Mouse (Mus musculus) cerebellum, postnatal 10 days (tissue): ENCODE measurements around the gene Lenep.

Experiments used
- DNase-seq, 2 experiments: peaks; one replicate each; pipeline ENCODE4 v3.0.0; 2021; ENCODE audit warnings: mixed read lengths in 2 of 2

Lenep gene

DNA sequence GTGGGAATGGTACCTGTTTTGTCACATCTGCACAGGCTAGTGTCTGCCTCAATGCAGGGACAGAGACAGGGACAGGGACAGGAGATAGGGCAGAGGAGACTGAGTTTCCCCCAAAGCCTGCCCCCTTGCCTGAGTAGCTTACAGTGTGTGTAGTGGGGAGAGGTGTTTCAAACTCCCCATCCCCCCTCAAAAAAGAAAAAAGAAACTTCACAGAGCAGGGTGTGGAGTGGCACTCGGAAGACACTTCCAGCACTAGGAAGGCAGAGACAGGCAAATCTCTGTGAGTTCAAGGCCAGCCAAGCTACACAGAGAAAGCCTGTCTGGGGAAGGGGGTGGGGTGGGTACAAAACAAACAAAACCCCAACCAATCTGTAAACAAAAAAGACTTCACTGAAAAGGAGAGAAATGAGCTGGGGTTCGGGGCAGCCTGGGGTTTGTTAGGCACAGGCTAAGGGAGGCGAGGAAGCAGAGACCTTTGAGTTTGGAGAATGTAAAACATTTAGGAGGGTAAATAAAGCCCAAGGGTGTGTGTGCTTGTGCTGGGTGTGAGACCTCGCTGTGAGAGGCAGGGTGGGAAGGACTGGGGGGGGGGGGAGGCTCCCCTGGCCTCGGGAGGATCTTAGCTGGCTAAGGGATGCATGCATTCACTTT lies 28.9 kb downstream of the Lenep start:
- DNase-seq, result no peak

DNA sequence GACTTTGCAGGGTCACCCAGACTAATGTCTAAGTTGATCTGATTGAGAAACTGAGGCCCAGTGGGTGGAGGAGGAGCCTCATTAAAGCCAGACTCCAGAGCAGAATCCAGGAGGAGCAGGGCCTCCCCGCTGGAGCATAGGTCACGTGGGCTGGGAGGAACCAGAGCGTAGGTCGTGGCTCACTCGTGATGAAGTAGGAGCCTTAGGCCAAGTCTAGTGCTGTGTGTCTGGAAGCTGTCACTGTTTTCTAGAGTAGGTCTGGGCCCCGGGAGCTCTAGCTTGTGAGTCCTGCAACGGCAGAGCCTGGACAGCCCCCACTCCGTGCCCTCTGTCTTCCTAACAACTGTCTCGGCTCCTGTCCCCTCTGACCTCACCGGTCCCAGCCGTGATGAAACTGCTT lies 35.3 kb downstream of the Lenep start:
- DNase-seq, result no peak

DNA sequence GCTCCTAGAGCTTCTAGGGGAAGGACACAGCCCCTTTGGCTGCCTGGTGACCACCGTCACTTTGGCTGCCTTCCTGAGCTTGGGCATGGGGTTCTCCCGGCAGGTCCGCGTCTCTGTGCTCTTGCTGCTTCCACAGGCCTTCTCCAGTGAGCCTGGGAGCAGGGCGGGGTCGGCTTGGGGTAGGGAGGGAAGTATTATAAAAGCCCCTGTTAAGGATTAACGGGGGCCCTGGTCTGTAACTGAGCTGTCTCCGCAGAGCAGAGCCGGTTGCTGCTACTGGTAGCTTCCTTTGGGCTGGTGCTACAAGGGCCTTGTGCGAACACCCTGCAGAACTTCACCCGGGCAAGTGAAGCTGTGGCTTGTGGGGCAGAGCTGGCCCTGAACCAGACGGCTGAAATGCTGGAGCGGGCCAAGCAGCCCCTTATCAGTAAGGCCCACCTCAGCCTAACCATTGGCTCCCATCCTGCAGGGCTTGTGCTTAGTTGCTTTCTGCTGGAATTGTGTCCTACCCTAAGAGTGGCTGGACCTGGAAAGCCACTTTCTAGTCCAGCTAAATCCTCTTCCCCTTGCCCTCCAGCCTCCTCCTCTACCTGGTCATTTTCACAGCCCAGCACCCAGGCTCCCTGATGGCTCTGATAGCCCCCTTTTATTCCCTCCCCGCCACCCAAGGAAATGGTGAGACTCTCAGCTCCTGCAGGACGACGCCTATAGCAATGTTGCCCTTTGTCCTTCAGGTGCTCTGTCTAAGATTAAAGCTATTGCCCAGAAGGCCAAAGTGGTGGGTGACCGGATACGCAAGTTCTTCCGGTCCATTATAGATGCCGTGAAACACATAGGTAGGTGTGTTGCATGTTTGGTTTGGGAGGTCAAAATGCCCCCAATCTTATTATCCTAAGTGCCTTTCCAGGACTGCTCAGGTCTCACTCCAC lies 36.8 kb downstream of the Lenep start:
- no peak for DNase-seq

DNA sequence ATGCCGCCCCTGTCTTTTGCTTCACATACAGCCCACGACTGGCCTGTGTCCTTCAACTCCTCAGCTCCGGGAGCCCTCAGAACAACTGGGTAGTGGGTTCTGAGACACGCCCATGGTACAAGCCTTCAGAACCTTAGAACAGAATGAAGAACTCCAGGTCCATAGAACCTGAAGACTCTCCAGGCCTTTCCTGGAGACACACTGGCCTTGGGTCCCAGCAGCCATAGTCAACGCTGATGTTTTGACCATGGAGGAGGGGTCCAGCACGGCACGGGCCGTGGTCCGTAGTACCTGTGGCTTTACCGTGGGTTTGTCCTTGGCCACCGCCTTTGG lies 37.5 kb downstream of the Lenep start, which contains the start of gene Dcst1:
Gene Dcst1, minus strand, starts transcription at position 101 of the 333 bp plus-strand sequence.
- DNase-seq, result no peak

DNA sequence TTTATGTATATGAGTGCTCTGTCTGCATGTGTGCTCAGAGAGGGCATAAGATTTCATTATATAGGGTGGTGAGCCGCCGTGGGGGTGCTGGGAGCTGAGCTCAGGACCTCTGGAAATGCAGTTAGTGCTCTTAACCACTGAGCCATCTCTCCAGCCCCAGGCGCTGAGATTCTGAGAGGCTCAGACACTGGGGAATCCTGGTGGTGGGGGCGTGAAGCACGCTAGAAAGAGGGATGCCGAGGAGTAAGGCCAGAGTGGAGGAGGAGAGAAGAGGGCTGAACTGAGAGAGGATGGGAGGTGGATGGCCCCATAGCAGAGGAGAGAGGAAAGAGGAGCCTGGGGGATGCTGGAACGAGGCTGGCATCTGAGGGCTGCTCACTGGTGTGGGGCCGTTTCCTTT lies 38.0 kb downstream of the Lenep start:
- no peak for DNase-seq

DNA sequence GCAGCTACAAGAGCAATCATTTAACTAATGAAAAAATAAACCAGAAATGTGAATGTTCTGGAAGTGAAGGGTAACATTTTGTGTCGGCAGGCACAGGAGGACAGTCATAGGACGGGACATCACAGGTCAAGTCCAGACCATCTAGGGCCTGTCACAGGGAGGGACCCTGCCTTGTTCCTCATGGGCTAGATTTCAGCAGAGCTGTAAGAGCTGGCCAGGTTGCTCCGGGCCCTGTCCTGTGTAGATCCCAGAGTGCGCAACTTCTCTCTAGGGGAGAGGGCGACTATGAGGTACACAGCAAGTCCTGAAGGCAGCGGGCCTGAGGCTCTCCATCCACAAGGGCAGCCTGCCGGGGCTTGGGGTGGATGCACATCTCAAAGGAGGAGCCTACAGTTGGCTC lies 40.9 kb downstream of the Lenep start, which contains the start of gene Dcst2:
Gene Dcst2, plus strand, starts transcription at position 301 of the 400 bp plus-strand sequence.
- no peak for DNase-seq

DNA sequence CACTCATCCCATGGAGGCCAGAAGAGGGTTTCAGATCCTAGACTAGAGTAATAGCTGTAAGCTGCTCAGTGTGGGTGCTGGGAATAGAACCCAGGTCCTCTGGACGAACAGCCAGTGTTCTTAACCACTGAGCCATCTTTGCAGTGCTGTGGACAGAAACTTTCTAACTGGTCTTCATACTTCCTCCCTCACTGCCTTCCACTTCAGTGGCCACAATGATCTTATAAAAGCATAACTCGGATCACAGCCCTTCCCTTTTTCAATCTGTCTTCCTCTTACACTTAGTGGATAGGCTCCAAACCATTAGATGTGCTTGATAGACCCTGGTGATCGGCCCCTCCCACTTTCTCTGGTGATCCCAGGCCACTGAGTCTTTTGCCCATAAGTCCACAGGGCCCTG lies 42.4 kb downstream of the Lenep start:
- DNase-seq, result peak in 1 of 2 experiments; percentile 3

DNA sequence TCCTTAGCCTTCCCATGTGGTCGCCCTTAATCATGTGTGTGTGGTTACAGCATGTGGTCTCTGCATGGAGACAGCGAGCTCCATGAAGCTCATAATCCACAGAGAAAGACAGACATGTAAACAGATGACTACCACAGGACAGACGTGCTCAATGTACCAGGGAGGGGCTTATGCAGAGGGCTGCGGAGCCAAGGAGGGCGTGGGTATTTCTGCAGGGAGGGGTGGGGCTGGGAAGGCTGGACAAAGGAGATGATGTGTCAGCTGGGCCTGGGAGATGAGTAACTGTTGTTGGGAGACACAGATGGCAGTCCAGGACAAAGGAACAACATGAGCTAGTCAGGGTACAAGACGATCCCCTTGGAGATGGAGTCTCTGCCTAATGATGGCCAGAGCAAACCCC lies 43.0 kb downstream of the Lenep start:
- DNase-seq, result peak in 1 of 2 experiments; percentile 8

DNA sequence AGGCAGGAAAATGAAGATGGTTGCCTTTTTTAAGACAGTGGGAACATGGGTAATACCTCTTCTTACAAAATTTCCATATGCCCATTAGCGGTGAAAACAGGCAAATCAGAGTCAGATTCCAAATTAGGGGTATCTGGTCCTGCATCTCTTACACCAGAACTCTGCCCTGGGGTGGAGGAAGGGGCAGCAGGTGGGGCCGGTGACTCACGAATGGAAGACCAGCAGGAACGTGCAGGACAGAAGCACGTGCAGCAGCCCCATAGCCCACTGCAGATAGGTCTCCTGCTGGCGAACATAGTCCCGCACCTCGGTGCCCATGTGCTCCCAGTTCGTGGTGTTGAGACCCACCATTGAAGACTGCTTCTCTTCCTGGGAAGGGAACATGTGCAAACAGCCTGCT lies 46.6 kb downstream of the Lenep start:
- DNase-seq, result peak in 1 of 2 experiments; percentile 2

DNA sequence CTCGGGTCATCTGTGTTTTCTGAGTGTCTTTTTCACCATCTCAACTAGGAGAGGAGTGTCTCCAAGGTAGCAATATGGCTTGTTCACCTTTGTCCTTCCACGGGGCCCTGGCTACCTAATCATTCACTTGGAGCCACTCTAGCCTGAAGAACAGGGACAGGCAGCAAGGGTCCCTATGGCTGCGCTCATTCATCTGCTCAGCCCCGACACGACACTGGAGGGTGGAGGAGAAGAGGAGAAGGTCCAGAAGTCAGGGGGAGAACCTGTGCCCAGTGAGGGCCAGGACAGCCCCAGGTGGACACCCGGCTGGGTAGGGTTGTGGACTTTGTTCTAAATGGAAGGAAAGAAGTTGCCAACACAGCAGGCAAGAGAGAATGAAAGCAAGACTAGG lies 47.1 kb downstream of the Lenep start:
- DNase-seq, result peak in 1 of 2 experiments; percentile 1

DNA sequence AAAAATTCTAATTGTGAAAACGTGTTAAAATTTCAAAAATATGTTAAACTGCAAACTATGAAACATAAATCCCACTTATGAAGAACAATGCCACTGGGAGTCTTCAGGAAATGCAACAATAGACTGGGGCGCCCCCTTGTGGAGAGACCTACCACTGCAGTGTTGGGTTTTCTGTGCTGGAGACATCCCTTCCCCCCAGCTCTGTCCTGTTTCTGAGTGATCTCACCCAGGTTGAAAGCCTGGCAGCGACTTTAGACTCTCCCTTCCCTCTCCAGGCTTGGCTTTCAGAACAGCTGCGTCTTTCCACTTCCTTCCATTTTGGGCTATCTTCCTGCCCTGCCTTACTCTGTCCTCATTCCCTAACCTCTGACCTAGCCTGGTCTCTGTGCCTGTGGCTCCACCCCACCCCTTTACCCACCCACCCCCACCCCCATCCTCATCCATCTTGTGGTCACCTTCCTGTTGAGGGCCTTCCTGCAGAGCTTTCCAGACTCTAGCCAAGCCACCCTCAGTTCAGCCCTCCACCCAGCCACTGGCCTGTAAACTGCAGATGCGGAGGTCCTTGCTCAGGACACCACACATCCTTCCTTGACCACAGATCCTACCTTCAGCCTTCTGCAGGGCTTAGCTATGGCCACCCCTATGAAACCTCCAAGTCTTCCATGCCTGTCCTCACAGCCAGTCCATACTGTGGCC lies 47.6 kb downstream of the Lenep start:
- DNase-seq, result peak; percentile 92 to 96

DNA sequence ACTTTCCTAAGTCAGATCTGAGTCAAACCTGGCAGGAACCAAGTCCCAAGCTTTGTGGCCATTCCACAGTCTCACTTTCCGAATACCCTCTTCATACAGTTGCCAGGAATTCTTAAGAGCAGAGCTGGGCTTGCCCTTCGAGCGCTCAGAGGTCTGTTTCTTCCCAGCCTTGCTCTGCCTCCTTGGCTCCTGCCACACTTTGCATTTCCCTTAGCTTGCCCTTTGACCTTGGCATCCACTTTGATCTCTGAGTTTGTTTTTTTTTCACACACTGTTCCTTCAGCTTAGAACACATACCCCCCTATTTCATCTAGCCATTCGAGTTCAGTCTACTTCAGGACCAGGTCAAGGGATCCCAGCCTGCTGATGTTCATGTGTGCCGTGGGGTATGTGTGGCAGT lies 51.3 kb downstream of the Lenep start:
- peak in 1 of 2 experiments; percentile 8 for DNase-seq
